Mouse (Mus musculus) megakaryocyte, embryonic 14.5 days (primary cell): ENCODE data around the gene Ptprn.

ENCODE experiments used
- FLI1 ChIP-seq: IDR thresholded peaks from 2 replicates; pipeline ENCODE4 v1.6.1; 2012; ENCODE audit warnings: low read length, inconsistent platforms, mixed read lengths
- GATA1 ChIP-seq: IDR thresholded peaks from 3 replicates; pipeline ENCODE4 v1.6.1; 2012; ENCODE audit warnings: mixed read lengths, low read length, inconsistent platforms, borderline replicate concordance

DNA sequence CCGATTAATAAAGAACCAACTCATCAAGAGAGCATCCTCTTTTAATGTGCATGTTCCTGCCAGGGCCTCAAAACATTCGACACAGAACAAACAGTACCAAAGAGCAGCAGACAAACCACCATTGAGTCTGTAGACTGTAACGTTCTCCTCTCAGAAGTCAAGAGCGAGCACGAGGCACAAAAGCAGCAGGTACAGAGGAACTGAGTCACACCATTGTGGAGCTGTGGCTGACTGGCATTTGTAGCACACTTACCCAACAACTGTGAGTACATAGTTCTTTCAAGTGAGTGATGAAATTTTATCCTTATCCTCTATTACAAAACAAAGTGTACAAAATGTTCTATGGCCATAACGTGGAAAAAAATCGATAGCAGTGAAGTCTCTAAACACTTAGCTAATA lies 20.6 kb upstream of the Ptprn start:
- TF ChIP-seq GATA1 (no peak), FLI1 (no peak)
